Mouse (Mus musculus) urinary bladder, postnatal 25 days (tissue): ENCODE measurements around the gene Il12rb1.

Experiments
- DNase-seq: peaks from one replicate; pipeline ENCODE4 v3.0.0; 2022; ENCODE audit warnings: low spot score

Il12rb1 gene

DNA sequence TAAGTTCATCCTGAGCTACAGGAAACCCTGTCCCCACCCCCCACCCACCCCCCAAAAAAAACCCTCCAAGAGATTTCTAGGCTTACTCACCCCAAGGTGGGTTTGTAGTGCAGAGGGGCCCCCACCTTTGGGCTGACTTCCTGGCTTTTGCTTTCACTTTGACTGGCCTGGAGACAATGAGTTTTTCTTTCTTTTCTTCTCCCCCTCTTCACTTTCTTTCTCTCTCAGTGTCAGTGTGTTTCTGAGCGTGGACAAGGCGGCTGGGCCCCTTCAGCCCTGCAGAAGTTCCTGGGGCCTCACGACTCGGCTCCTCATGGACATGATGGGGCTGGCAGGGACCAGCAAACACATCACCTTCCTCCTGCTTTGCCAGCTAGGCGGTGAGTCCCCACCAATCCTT lies at the start of gene Il12rb1:
TSS of gene Il12rb1 (plus strand) at position 211 of the 400 bp plus-strand sequence.
- no peak for DNase-seq

DNA sequence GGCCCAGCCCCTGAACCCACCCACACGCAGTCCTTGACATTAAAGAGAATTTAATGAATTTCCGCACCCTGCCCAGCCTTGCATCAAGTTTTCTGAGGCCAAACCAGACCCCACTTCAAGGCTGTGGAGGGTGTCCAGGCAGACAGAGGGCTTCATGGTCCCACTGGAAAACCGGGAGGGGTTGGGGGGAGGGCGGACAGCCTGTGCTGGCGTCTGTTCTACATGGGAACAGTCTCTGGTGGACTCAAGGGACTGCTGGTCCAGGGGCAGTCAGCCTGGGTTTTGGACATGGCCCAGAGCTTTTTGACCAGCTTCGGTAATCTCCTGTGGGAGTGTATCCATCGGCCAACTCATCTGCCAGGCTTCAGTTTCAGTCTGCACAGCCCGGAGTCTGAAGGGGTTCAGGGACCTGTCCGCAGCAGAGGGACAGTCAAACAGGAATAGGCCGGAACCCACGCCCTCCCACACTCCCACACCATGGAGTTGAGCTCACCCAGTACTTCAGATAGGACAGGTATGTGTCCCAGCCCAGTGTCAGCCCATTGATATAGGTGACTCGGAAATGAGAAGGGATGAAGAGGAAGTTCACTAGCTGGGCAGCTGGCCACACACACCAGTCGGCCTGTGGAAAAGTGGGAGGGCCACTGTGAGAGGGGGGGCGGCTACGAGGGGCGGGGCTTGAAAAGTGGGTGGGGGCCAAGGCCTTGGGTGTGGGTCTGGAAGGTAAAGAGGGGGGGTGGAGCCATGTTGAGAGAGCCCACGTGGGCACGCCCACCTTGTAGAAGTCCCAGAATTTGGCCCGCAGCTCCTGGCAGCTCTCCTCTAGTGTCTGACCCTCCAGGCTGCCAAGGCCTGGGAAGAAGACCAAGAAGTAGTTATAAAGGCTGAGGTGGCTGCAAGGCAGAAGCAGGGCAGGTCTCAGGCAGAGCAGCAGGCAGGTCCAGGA lies 49.4 kb upstream of the Il12rb1 start:
- DNase-seq, result no peak

DNA sequence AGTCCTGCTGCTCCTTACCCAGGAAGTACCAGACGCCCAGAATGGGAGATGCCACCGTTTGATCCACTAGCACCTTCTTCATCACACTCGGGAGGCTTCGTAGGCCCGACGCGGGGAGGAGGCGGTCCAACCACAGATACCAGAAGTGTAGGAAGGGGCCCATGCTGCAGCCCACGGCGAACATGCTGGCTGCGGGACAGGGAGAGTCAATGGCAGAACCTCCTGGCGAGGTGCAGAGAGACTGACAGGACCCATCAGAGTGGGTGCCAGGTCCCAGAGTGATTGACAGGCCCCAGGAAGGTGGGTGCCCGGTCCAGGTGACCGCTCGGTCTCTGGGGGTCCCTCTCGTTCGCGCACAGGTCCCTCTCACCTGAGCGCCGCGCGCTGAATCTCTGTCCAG lies 47.9 kb upstream of the Il12rb1 start:
- no peak for DNase-seq

DNA sequence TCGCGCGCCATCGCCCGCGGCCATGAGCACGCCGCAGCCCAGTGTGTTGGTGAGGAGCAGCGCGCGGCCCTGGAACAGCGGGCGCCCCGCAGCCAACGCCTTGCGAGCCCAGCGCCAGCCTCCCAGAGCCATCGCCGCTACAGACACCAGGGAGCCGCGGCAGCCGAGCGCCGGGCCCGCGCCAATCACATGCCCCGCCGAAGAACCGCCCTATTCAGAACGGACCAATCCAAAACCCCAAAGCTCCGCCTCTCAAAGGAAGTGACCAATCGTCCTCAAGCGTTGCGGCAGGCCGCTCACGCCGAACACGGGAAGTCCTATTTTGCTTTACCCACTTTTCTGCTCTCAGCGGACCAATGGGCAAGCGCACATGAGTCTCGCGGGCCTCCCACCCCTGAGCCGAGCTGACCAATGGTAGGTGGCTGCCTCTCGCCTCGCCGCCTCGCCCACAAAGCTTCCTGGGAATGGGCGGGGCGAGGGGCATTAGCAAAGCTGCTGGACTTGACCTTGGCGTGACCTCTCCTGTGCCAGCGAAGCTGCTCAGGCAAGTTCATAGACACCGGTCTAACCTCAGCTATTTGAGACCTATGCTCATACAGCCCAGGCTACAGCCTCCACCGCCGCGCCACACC lies 47.4 kb upstream of the Il12rb1 start, which contains the start of gene Mpv17l2:
TSS of gene Mpv17l2 (minus strand) at position 172 of the 632 bp plus-strand sequence.
- peak; percentile 81 for DNase-seq

DNA sequence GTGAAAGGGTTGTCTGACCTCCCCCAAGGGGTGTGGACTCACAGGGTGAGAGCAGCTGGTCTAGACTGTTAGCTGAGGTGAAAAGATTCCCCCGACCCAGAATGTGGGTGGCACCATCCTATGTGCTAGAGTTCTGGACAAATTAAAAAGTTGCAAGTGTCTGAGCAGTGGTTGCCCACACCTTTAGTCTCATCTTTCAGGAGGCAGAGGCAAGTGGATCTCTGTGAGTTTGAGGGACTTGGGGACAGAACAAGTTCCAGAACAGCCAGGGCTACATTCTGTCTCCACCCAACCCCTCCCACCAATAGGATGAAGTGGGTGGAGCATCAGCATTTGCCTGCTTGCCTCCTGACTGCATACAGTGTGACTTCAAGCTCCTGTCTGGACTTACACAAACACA lies 46.1 kb upstream of the Il12rb1 start:
- no peak for DNase-seq

DNA sequence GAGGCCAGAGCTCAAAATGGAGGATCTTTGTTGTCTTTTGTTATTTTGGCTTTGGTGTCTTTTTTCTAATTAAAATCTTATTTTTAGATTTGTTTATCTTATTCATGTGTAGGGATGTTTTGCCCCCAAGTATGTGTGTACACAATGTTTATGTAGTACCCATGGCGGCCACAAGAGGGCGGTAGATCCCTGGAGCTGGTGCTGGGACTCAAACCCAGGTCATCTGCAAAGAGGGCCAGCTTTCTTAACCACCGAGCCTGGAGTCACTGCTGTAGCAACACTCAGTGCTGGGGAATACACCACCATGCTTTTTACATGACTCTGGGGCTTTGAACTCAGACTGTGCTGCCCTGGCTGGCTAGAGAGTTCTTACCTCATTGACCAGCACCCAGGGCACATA lies 44.9 kb upstream of the Il12rb1 start:
- DNase-seq, result no peak

DNA sequence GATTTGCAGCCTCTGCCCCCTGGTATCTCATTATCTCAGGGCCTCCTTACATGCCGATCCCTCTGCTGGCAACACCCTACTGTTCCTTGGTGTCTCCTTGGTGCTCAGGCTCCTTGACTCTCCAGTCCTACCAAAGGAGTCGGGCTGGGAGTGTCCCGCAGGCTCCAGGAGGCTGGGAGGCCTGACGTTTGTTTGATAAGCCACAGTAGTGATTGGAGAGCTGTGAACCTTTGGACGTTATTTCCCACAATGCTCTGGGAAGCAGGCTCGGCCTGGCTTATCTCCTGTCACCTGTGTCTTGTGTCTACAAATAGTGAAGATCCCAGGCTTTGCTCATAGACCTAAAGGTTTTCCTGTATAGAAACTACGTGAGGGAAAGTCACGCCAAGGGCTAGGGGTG lies 44.2 kb upstream of the Il12rb1 start:
- DNase-seq, result no peak

DNA sequence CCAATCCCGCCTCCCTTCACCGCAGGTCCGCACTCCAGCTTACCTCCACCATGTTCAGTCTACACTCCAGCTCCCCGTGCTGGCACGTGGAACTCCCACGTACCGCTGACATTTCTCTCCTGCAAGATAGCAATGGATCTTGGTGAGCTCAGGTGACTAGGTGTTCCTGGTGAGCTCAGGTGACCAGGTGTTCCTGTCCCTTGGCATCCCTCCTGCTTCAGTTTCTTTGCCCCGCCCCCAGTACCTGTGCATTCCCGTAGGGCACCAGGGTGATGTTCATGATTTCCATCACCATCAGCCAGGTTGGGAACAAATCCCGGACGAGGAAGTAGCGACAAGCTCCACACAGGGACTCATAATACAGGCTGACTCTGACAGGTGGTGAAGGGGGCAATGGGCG lies 43.6 kb upstream of the Il12rb1 start:
- no peak for DNase-seq

DNA sequence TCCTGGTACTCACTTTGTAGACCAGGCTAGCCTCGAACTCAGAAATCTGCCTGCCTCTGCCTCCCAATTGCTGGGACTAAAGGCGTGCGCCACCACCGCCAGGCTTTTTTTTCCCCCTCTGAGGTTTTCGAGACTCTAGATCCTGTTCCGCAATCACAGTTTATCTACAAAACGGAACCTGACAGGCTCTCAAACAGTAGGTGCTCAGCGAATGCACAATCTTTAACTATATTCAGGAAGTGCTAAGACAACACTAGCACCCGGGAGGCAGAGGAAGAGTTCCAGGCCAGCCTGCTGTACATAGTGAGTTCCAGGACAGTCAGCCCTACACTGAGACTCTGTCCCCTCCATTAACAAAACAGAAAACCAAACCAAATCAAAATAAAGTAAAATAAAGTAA lies 42.9 kb upstream of the Il12rb1 start:
- no peak for DNase-seq

DNA sequence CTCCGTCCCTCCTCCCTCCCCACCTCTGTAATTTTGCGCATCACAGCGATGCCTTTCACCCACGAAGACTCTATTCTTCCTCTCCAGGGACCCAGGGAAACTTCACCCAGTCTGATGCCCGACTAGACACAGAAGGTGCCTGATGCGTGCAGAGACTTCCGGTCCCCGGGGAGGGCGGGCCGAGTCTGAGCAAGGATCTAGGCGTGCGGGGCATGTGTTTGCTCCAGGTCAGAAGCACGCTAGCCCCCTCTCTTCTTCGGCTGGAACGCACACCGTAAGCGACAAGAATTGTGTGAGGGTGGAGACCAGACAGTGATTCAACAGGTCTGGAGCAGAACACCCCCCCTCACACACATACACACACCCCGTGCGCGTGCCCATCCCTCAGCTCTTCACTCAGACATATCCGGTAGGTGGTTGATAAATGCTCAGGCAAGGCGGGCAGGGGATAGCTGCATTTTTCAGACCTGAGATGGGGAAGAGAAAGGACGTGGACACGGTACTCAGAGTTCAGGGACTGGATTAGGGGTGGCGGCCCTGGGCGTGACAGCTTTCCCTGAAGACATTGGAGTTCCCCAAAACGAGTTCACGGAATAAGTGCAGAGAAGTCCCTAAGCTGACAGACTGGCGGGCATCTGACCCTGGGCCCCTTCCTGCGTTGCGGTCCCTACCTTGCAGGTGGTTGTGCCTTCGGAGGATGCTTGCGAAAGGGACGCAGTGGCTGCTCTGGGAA lies 42.2 kb upstream of the Il12rb1 start:
- DNase-seq, result no peak

DNA sequence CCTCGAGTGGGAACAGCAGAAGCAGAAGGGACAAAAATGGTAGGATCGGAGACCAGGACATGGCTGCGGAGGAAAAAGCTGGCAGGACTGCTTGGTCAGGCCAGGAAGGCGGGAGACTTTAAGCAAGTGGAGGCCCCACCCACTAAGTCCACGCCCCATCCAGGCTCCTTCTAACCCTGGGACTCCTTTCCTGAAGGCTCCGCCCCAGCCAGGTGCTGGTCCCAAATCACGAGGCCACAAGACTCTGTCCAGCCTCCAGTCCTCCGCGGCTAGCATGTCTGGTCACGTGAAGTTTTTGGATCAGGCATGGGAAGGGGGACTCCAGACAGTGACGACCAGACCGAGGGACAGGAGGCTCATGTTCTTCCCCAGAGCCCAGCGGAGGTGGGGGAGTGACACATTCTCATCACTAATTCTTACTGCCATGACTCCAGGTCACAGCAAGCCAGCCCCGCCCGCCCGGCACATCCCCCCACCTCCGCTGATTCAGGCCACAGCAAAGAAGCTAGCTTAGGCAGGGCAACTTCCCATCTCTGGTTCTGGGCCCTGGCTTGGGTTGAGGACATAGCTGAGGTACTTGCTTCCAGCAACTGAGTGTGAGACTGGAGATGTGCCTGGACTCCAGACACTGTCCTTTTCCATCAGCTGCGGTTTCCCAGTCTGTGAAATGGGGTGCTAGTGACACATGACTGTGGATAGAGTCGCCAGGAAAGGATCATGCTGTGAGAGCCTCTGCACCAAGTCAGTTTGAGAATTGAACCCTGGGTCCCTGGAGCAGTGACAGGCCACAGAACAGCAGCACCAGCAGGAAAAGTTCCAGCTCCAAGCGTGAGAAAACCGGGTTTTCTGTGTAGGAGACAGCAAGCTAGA lies 41.4 kb upstream of the Il12rb1 start:
- peak; percentile 69 for DNase-seq

DNA sequence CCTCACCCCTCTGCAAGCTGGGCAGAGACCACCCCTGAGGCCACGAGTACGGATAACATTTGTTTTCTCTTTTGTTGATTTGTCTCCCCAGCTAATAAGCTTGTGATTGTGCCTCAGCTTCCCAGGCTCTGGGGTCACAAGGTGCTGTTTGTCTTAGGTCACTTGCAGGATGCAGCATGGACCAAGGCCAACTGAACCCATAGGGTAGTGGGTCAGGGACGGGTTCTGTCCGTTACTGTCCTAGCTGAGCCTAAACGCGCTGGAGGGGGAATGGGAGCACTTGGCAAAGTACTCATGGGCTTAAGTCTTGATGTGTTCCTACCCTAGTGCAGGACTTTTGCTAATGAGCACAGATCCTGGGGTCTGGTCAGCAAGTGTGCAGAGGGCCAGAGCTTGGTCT lies 40.7 kb upstream of the Il12rb1 start:
- DNase-seq, result no peak

DNA sequence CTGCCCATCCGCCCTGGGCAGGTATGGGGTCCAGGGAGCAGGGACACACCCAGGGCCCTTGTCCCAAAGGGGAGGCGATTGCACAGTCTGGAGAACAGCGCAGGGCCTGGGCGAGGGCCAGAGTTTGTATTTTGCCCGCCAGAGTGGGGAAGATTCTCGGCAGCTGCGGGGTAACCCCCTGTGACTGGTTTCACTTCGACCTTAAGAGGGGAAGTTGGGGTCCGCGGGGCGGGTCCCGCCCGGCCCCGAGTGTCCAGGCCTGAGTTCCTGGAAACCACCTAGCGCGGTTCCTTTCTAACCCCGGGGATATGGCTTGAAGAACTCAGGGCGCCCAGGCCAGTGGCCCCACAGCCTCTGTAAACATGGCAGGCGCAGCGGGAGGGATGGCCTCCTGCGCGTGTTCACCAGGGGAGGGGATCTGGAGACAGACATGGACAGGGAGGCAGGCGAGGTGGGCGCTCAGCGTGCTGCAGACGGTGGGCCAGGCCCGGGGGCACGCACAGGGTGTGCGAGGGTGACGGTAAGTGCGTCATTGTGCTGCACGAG lies 39.9 kb upstream of the Il12rb1 start:
- no peak for DNase-seq

DNA sequence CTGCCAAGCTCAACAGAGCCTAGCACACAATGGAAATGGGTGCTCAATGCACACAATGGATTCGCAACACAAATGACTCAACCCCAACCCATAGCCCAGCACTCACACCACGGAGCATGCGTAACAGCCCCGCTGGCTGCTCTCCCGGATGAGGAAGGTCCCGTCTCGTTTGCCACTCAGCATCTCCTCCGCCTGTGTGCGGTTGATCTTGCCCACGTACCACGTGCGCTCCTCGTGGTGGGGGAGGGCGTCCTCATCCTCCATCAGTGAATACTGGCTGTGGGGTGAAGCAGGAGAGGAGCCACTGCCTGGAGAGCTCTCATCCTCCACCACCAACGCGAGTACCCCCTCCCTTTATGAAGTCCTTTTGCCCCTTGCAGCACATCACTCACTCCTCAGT lies 39.3 kb upstream of the Il12rb1 start:
- DNase-seq, result no peak

DNA sequence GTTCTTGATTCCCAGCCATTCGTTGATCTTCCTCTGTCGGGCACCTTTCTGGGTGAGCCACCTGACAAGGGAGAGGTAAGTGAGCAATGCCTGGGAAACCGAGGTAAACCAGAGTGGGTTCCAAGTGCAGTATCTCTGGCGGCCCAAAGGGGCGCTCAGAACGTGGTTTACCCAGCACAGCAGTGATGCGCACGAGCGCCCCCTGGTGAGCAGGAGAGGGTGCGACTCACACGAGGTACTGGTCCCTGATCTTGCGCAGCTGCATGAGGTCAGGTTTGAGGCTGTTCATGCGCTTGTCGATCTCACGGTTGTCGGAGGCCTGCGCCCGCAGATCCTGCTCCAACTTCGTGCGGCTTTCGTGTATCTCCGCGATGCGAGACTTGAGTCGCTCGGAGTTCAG lies 38.9 kb upstream of the Il12rb1 start:
- peak; percentile 99 for DNase-seq

DNA sequence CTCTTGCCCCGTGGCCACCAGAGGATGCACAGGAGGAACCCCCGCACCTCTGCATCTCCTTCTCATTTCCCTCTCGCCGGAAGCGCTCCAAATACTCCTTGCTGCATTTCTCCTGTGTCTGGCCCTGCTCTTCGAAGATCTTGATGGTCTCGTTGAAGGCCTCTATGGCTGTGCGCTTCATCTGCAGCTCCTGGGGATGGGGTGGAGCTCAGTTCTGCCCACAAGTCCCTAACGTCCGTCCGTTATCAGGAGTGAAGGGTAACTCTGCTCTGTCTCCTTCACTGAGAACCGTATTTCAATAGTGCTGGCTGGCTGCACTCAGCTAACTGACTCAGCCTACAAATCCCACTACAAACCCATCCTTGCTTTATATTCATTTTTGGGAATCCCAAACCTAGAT lies 38.4 kb upstream of the Il12rb1 start:
- no peak for DNase-seq

DNA sequence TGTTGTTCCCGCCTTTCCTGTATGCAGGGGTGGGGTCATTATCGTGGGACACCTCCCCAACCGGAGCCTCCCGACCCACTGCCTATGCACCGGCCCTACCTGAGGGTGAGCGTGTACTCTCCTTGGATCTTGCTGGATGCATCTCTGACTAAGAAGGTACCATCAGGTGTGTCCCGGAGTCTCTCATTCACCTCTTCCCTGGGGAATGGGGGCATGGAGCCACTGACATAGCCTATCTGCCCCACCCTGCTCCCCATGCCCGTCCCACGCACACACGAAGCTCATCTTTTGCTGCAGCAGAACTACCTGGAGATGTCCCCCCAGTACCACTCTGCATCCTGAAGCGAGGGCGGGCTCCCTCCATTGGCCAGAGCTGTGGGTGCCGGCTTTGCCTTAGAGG lies 37.5 kb upstream of the Il12rb1 start:
- no peak for DNase-seq

DNA sequence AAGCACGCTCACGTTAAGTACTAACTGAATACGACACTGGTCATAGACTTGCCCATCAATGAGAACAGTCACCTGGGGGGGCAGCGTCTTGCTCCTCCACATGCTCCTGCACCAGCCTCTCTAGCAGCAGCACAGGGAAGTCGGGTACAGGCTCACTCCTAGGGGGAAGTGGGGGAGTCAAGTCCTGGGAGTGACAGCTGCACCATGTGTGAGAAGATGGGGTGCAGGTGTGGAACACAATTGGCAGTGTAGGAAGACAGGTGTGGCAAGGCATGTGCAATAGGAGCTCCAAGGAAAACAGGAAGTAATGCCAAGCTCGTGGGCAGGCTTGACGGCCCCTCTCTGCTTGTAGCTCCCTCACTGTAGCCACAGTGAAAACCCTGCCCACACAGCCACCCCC lies 37.0 kb upstream of the Il12rb1 start:
- no peak for DNase-seq

DNA sequence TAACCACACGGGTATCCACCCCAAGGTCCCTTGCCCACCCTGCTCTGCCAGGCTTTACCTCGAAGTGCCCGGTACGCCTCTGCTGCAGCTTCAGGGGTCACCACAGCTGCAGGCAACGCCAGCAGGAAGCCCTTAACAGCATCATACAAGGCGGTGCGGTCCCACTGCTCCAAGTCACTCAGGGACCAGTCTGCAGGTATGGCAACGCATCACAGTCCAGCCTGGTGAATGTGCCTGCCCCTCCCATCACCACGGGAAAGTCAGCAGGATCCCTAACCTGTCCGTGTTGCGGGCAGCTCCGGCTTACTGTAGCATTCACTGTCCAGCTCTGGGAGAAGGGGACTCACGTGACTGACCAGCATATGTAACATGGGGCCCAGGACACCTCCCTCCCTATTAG lies 36.2 kb upstream of the Il12rb1 start:
- DNase-seq, result no peak

DNA sequence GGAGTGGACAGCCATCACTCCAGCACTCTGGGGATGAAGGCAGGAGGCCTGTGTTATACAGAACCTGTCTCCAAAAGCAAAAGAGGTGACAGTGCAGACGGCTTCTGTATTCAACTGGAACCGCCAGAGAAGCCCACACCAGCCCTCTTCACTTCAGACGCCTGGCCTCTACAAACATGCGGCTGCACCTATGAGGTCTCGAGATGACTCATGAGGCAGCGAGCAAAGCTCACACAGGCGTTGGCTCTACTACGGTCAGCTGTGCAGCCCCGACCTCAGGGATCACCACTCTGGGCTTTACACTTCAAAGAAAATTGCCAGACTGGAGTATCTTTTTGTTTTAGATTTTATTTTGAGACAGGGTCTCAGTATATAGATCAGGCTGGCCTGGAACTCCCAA lies 35.4 kb upstream of the Il12rb1 start:
- no peak for DNase-seq

DNA sequence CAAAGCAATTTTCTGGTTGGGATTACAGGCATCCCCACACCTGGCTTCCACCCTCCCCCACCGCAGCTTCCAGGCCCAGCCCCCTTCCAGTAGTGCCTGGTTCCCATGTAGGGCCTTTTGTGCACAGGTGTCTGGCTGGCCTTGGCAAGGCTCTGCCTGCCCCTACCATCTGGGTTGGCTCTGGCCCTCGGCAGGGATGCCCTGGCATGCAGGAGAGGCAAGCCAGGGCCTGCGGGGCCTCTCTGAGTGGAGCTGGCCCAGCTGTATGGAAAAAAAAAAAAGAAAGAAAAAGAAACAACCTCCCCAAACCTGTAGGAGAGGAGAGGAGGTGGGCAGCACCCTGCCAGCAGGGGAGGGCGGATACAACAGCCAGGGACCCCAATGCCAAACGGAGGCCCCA lies 34.8 kb upstream of the Il12rb1 start:
- no peak for DNase-seq

DNA sequence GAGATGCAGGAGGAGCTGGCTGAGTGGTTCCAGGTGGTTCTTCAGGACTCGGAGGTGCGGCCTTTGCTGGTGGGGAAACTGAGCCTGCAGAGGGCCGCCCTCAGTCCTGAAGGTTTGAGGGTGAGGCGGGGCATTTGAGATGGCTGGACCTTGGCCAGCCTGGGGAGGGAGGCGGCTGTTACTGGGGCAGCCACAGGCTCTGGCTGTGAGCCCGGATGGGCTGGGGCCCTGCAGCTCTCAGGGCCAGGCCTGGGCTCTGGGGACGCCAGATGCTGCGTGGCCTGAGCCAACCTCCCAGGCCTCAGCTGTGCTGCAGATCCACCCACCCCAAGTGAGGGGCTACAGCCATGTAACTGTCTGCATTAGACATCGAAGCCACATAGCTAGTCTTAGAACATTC lies 34.4 kb upstream of the Il12rb1 start:
- DNase-seq, result peak; percentile 64
